Mouse (Mus musculus) cerebellum, adult 2 months (tissue): ENCODE data around the gene Stt3b. TPM values are rescaled to one million over a fixed set of nuclear protein-coding genes. Genes with fewer than 3 reads are reported as not detected.
"Not testable (repeated sequence)": the region's sequence is repeated elsewhere in the genome, so short reads cannot be mapped to it uniquely, and the experiment has no call there.

Experiments used
- DNase-seq, 2 experiments: peaks; one replicate each; pipeline ENCODE4 v3.0.0; 2021
- H3K27ac ChIP-seq: fragments of 200-500 bp; 2 replicates; pipeline ENCODE4 v1.5.1; 2012; ENCODE audit warnings: low read length, control low read depth, inconsistent platforms; ENCODE audit not compliant: insufficient read depth
- H3K27me3 ChIP-seq: fragments of 200-500 bp; 2 replicates; pipeline ENCODE4 v1.6.1; 2012; ENCODE audit warnings: inconsistent platforms, mild to moderate bottlenecking, low read length, moderate library complexity; ENCODE audit not compliant: control insufficient read depth, insufficient read depth
- H3K4me1 ChIP-seq: fragments of 200-500 bp; 2 replicates; pipeline ENCODE4 v1.6.1; 2011; ENCODE audit warnings: low read length; ENCODE audit not compliant: control insufficient read depth, insufficient read depth
- H3K4me3 ChIP-seq: fragments of 200-500 bp; replicated peaks from 2 replicates; pipeline ENCODE3; 2011; ENCODE audit warnings: mild to moderate bottlenecking, low read depth, low read length, control low read depth; ENCODE audit not compliant: insufficient read depth
- CTCF ChIP-seq: fragments of 200-500 bp; IDR thresholded peaks from 2 replicates; pipeline ENCODE4 v1.5.1; 2011; ENCODE audit warnings: low read depth, mild to moderate bottlenecking, control low read depth, low read length, moderate library complexity, borderline replicate concordance; ENCODE audit not compliant: insufficient read depth
- POLR2A ChIP-seq: fragments of 200-500 bp; IDR thresholded peaks from 2 replicates; pipeline ENCODE4 v1.6.1; 2011; ENCODE audit warnings: low read length, control low read depth, borderline replicate concordance; ENCODE audit not compliant: insufficient read depth
- WGBS: fragments of 180-500 bp; shearing (Covaris S2); methylation state at CpG from one replicate; pipeline ENCODE4 v1.1.7; 2018; 5-methylcytosine and 5-hydroxymethylcytosine counted together
- polyA plus RNA-seq: library from polyadenylated mRNA; depleted of rRNA; stranded (reverse); fragments of >200 nt; gene quantifications from 2 replicates; pipeline ENCODE4 v1.2.3, GENCODE M21; 2012

Gene Stt3b
- polyA plus RNA-seq, 1 experiment: 37.2 TPM

DNA sequence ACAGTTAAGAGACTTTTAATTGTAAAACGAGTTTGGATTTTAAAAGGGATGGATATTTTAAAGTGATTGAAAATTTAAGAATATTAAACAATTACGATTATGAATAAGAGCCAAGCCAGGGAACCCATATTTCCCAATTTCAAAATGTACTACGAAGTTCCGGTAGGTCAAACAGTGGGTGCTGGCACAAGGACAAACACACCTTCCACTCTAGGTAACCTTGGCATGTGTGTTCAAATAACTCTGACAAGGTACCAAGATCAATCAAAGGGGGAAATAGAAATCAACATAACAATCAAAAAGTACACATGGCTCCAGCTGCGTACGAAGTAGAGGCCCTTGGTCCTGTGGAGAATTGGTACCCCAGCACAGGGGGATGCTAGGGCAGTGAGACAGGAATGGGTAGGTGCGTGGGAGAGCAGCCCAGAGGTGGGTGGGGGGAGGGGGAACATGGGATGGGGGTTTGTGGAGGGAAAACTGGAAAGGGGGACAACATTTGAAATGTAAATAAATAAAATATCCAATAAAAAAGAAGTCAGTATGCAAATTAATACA lies 37.0 kb downstream of the Stt3b start:
- Histone ChIP-seq H3K27ac (no peak overlapping the region), H3K4me3 (no peak overlapping the region), H3K4me1 (no peaks in the 10 kb centered on the region), H3K27me3 (no peaks in the 10 kb centered on the region)
- WGBS: 85% methylated on average over 7 of the region's 7 CpGs
- no peak for TF ChIP-seq POLR2A
- DNase-seq: no peak

GRCm38 (mm10) chr9:115272451-115272850 lies 37.8 kb downstream of the Stt3b start:
- not testable (repeated sequence) for H3K4me1 ChIP-seq, H3K4me3 ChIP-seq, H3K27me3 ChIP-seq, H3K27ac ChIP-seq
- 96% methylated on average over 5 of the region's 5 CpGs for WGBS
- DNase-seq: peak; percentile 16 to 24

DNA sequence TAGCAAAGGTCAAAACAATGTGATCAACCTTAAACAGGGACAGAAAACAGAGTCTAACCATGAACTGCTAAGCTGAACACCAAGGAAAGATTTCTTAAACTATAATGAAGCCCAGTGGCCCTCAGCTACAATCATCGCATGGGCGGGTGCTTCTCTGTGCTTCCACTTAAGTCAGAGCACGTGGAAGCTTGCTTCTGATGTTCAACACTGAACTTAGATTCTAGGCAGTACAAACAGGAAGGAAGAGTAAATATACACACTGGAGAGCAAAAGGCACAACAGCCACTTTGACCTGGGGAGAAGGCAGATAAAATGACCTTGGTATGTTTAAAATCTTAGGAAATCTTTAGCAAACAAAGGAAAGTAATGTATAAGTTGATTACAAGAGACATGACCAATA lies 38.7 kb downstream of the Stt3b start:
- no peak for TF ChIP-seq POLR2A
- no peak for TF ChIP-seq CTCF
- 94% methylated on average over 3 of the region's 3 CpGs for WGBS

GRCm38 (mm10) chr9:115261896-115262295 lies 48.3 kb downstream of the Stt3b start:
- no peaks in the 10 kb centered on the region for H3K4me1 ChIP-seq
- WGBS: 76% methylated on average over 5 of the region's 5 CpGs
- DNase-seq: no peak
- TF ChIP-seq CTCF: no peak
- no peak for TF ChIP-seq POLR2A
- no peak overlapping the region for H3K4me3 ChIP-seq
- no peaks in the 10 kb centered on the region for H3K27me3 ChIP-seq
- H3K27ac ChIP-seq: no peak overlapping the region

More for the DNA sequence above, 38.7 kb downstream of the Stt3b start:
- H3K27ac ChIP-seq: no peak overlapping the region
- H3K27me3 ChIP-seq: no peaks in the 10 kb centered on the region
- H3K4me3 ChIP-seq: no peak overlapping the region
- no peak for DNase-seq
- no peaks in the 10 kb centered on the region for H3K4me1 ChIP-seq

- TF ChIP-seq CTCF: 0 out of 2 replicates have a peak, but pooled peaks have one; percentile 18
- TF ChIP-seq POLR2A: no peak
- H3K27me3 ChIP-seq: no peaks in the 10 kb centered on the region
- DNase-seq: peak; percentile 10 to 18
- H3K4me1 ChIP-seq: no peaks in the 10 kb centered on the region
- H3K27ac ChIP-seq: no peak overlapping the region
- WGBS: 57% methylated on average over 8 of the region's 8 CpGs
- no peak overlapping the region for H3K4me3 ChIP-seq
These were observed 48.8 kb downstream of the Stt3b start for GRCm38 (mm10) chr9:115261456-115261855.

- Histone ChIP-seq H3K4me3 (no peak overlapping the region), H3K27ac (no peak overlapping the region), H3K4me1 (no peaks in the 10 kb centered on the region), H3K27me3 (no peaks in the 10 kb centered on the region)
- TF ChIP-seq CTCF (no peak), POLR2A (no peak)
- DNase-seq: no peak
- WGBS: 92% methylated on average over 7 of the region's 7 CpGs
These were observed 49.8 kb downstream of the Stt3b start for GRCm38 (mm10) chr9:115260464-115260863.

DNA sequence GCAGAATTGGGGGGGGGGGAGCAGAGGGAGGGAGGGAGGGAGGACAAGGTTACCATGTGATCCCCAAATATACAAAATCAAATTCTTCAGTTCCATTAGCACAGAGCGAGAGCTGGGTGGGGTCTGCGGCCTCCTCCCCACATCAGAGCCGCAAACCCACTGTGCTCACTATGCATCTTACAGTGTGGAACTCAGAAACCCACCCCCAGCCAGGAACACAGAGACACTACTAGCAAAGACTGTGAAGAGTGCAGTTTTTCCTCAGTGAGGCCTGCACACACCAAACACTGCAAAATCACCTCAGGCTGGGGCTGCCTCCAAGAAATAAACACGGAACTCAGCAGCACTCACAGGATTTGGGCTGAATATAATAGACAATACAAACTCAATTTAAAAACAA lies 50.4 kb downstream of the Stt3b start:
- Histone ChIP-seq H3K27ac (no peak overlapping the region), H3K4me1 (no peaks in the 10 kb centered on the region)
- whole genome bisulfite sequencing: 91% methylated on average over 4 of the region's 4 CpGs

DNA sequence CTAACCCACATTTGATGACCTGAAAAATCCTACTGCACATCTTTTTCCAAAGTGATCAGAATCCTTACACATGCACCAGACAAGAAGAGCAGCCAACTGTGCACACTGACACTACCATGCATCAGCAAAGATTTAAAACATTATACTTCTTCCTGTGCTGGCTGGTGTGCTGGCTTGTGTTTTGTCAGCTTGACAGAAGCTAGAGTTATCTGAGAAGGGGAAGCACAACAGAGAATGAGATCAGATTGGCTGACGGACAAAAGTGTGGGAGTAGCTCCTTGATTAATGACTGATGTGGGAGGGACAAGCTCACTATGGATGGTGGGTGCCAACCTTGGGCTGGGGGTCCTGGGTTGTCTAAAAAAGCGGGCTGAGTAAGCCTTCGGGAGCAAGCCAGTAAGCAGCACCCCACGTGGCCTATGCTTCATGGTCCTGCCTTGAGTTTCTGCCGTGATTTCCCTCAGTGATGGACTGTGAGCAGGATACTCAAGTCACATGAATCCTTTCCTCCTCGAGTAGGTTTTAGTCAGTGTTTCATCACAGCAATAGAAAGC lies 52.4 kb downstream of the Stt3b start:
- 84% methylated on average over 6 of the region's 6 CpGs for WGBS
- no peak overlapping the region for H3K4me3 ChIP-seq
- no peaks in the 10 kb centered on the region for H3K4me1 ChIP-seq
- TF ChIP-seq POLR2A (no peak), CTCF (no peak)
- H3K27ac ChIP-seq: no peak overlapping the region
- no peaks in the 10 kb centered on the region for H3K27me3 ChIP-seq
- DNase-seq: no peak

More for the DNA sequence above, 50.4 kb downstream of the Stt3b start:
- no peak for DNase-seq
- H3K27me3 ChIP-seq: no peaks in the 10 kb centered on the region
- TF ChIP-seq POLR2A: no peak
- no peak for TF ChIP-seq CTCF
- H3K4me3 ChIP-seq: no peak overlapping the region
